Mouse (Mus musculus): ENCODE measurements around the gene Wnk2.

Gene Wnk2

GRCm38 (mm10) chr13:49047393-49047792 is 100.4 kb downstream of the Wnk2 start:
- in situ Hi-C loops (cut with MseI, MboI): no loop called here

GRCm38 (mm10) chr13:49044145-49044561 is 103.7 kb downstream of the Wnk2 start:
- in situ Hi-C loops (cut with MseI, MboI): no loop called here

GRCm38 (mm10) chr13:49042371-49042770 is 105.4 kb downstream of the Wnk2 start:
- in situ Hi-C loops (cut with MseI, MboI): no loop called here

- in situ Hi-C loops (cut with MseI, MboI): no loop called here
These were observed 110.8 kb downstream of the Wnk2 start for GRCm38 (mm10) chr13:49036928-49037574.

- in situ Hi-C loops (cut with MseI, MboI): no loop called here
These were observed 111.4 kb downstream of the Wnk2 start for GRCm38 (mm10) chr13:49036436-49036835.

- in situ Hi-C loops (cut with MseI, MboI): no loop called here
These were observed 116.8 kb downstream of the Wnk2 start for GRCm38 (mm10) chr13:49031029-49031428.

GRCm38 (mm10) chr13:49028757-49029539 is 118.9 kb downstream of the Wnk2 start:
- in situ Hi-C loops (cut with MseI, MboI): no loop called here

- in situ Hi-C loops (cut with MseI, MboI): no loop called here
These were observed 120.8 kb downstream of the Wnk2 start for GRCm38 (mm10) chr13:49027057-49027456.

GRCm38 (mm10) chr13:49025521-49025920 is 122.3 kb downstream of the Wnk2 start:
- in situ Hi-C loops (cut with MseI, MboI): no loop called here

GRCm38 (mm10) chr13:49024763-49025162 is 123.1 kb downstream of the Wnk2 start:
- in situ Hi-C loops (cut with MseI, MboI): no loop called here

GRCm38 (mm10) chr13:49021693-49022092 is 126.1 kb downstream of the Wnk2 start:
- in situ Hi-C loops (cut with MseI, MboI): no loop called here

- in situ Hi-C loops (cut with MseI, MboI): no loop called here
These were observed 127.7 kb downstream of the Wnk2 start for GRCm38 (mm10) chr13:49020152-49020551.

- in situ Hi-C loops (cut with MseI, MboI): no loop called here
These were observed 130.4 kb downstream of the Wnk2 start for GRCm38 (mm10) chr13:49017375-49017774.

- in situ Hi-C loops (cut with MseI, MboI): no loop called here
These were observed 131.5 kb downstream of the Wnk2 start for GRCm38 (mm10) chr13:49016311-49016761.

- in situ Hi-C loops (cut with MseI, MboI): no loop called here
These were observed 132.2 kb downstream of the Wnk2 start for GRCm38 (mm10) chr13:49015366-49016306.

- in situ Hi-C loops (cut with MseI, MboI): no loop called here
These were observed 134.5 kb downstream of the Wnk2 start for GRCm38 (mm10) chr13:49013206-49013794.

- in situ Hi-C loops (cut with MseI, MboI): no loop called here
These were observed 146.1 kb downstream of the Wnk2 start for GRCm38 (mm10) chr13:49001691-49002090.

GRCm38 (mm10) chr13:48998591-48998990 is 149.2 kb downstream of the Wnk2 start:
- in situ Hi-C loops (cut with MseI, MboI): no loop called here

GRCm38 (mm10) chr13:48996731-48997130 is 151.1 kb downstream of the Wnk2 start:
- in situ Hi-C loops (cut with MseI, MboI): no loop called here

- in situ Hi-C loops (cut with MseI, MboI): no loop called here
These were observed 152.9 kb downstream of the Wnk2 start for GRCm38 (mm10) chr13:48994903-48995302.

- in situ Hi-C loops (cut with MseI, MboI): no loop called here
These were observed 154.9 kb downstream of the Wnk2 start for GRCm38 (mm10) chr13:48992914-48993313.

- in situ Hi-C loops (cut with MseI, MboI): no loop called here
These were observed 157.7 kb downstream of the Wnk2 start for GRCm38 (mm10) chr13:48990138-48990537.
